Mouse (Mus musculus): ENCODE data around the gene Atxn2. TPM values are rescaled to one million over a fixed set of nuclear protein-coding genes. Genes with fewer than 3 reads are reported as not detected.
"Not testable (repeated sequence)": the region's sequence is repeated elsewhere in the genome, so short reads cannot be mapped to it uniquely, and the experiment has no call there.

Gene Atxn2
- polyA plus RNA-seq, 1 experiment from 2014 or later, result 89.1 TPM

- H3K4me1 ChIP-seq (replicated peaks), result peaks cover 28% of the 10 kb centered on the region
- no peak overlapping the region for H3K27ac ChIP-seq (replicated peaks)
- under 1% methylated on average over 33 of the region's 33 CpGs for whole genome bisulfite sequencing
- H3K36me3 ChIP-seq, result no peaks in the 10 kb centered on the region
- H3K9ac ChIP-seq, result peak overlapping the region; percentile 55
- peaks cover 69% of the 10 kb centered on the region for H3K27me3 ChIP-seq
- peak overlapping the region; percentile 39 for H3K4me3 ChIP-seq
- H3K4me2 ChIP-seq, result peak overlapping the region; percentile 60
- peak; percentile 54 for ATAC-seq (ENCODE audit: low read depth)
- H3K9me3 ChIP-seq, result no peaks in the 10 kb centered on the region
Observed at GRCm38 (mm10) chr5:121842665-121843118, 131.6 kb downstream of the Atxn2 start.

- Histone ChIP-seq H3K9ac (no peak overlapping the region), H3K27ac (replicated peaks) (no peak overlapping the region), H3K4me3 (peak overlapping the region; percentile 39), H3K36me3 (no peaks in the 10 kb centered on the region), H3K4me1 (replicated peaks) (peaks cover 28% of the 10 kb centered on the region), H3K9me3 (no peaks in the 10 kb centered on the region), H3K27me3 (peaks cover 63% of the 10 kb centered on the region), H3K4me2 (peak overlapping the region; percentile 60)
- ATAC-seq (ENCODE audit: low read depth), result no peak
- WGBS, result 16% methylated on average over 17 of the region's 17 CpGs
Observed at GRCm38 (mm10) chr5:121843138-121843905, 132.2 kb downstream of the Atxn2 start.

GRCm38 (mm10) chr5:121845361-121845760 is 134.2 kb downstream of the Atxn2 start:
- 27% methylated on average over 4 of the region's 4 CpGs for WGBS
- no peak overlapping the region for H3K27ac ChIP-seq (replicated peaks)
- H3K27me3 ChIP-seq, result peaks cover 45% of the 10 kb centered on the region
- H3K4me3 ChIP-seq, result no peak overlapping the region
- no peaks in the 10 kb centered on the region for H3K9me3 ChIP-seq
- no peak overlapping the region for H3K4me2 ChIP-seq
- no peak for ATAC-seq (ENCODE audit: low read depth)
- no peak overlapping the region for H3K9ac ChIP-seq
- H3K36me3 ChIP-seq, result no peaks in the 10 kb centered on the region
- H3K4me1 ChIP-seq (replicated peaks), result peaks cover 31% of the 10 kb centered on the region

- ATAC-seq (ENCODE audit: low read depth), result no peak
- Histone ChIP-seq H3K27ac (replicated peaks) (no peak overlapping the region), H3K36me3 (0 out of 2 replicates have a peak, but pooled peaks cover under 1% of the 10 kb centered on the region), H3K9me3 (no peaks in the 10 kb centered on the region), H3K4me1 (replicated peaks) (peaks cover 40% of the 10 kb centered on the region), H3K4me2 (no peak overlapping the region), H3K4me3 (no peak overlapping the region), H3K9ac (no peak overlapping the region), H3K27me3 (peaks cover 39% of the 10 kb centered on the region)
- WGBS, result 81% methylated on average over 11 of the region's 11 CpGs
Observed at GRCm38 (mm10) chr5:121846322-121846721, 135.2 kb downstream of the Atxn2 start.

GRCm38 (mm10) chr5:121847269-121847668 is 136.1 kb downstream of the Atxn2 start:
- Histone ChIP-seq H3K27me3 (peaks cover 29% of the 10 kb centered on the region), H3K4me1 (replicated peaks) (peaks cover 42% of the 10 kb centered on the region), H3K36me3 (peaks cover 10% of the 10 kb centered on the region)
- WGBS, result 85% methylated on average over 3 of the region's 3 CpGs
- not testable (repeated sequence) for ATAC-seq (ENCODE audit: low read depth); H3K4me3 ChIP-seq; H3K27ac ChIP-seq (replicated peaks); H3K9ac ChIP-seq; H3K9me3 ChIP-seq; H3K4me2 ChIP-seq

GRCm38 (mm10) chr5:121848035-121848519 is 136.9 kb downstream of the Atxn2 start:
- peaks cover 36% of the 10 kb centered on the region for H3K4me1 ChIP-seq (replicated peaks)
- peaks cover 18% of the 10 kb centered on the region for H3K36me3 ChIP-seq
- WGBS, result under 1% methylated on average over 17 of the region's 17 CpGs
- peak overlapping the region; percentile 85 for H3K4me3 ChIP-seq
- peak overlapping the region; percentile 87 for H3K9ac ChIP-seq
- H3K9me3 ChIP-seq, result no peaks in the 10 kb centered on the region
- ATAC-seq (ENCODE audit: low read depth), result peak; percentile 19; the same call in 1 of the 2 replicates
- H3K27me3 ChIP-seq, result peaks cover 25% of the 10 kb centered on the region
- H3K4me2 ChIP-seq, result peak overlapping the region; percentile 72
- H3K27ac ChIP-seq (replicated peaks), result peak overlapping the region; percentile 57

GRCm38 (mm10) chr5:121848743-121849142 is 137.6 kb downstream of the Atxn2 start, which contains the start of gene Pheta1:
Gene Pheta1 (plus strand): TSS chr5:121848984.
- Histone ChIP-seq H3K27ac (replicated peaks) (peak within 1 kb of the TSS; percentile 67), H3K27me3 (peaks cover 18% of the 10 kb centered on the region), H3K4me2 (peak within 1 kb of the TSS; percentile 72), H3K9me3 (no peaks in the 10 kb centered on the region), H3K9ac (peak within 1 kb of the TSS; percentile 87), H3K36me3 (peaks cover 25% of the 10 kb centered on the region), H3K4me3 (peak within 1 kb of the TSS; percentile 85), H3K4me1 (replicated peaks) (peaks cover 37% of the 10 kb centered on the region)
- WGBS, result under 1% methylated on average over 35 of the region's 42 CpGs
- peak; percentile 89 for ATAC-seq (ENCODE audit: low read depth)

GRCm38 (mm10) chr5:121849478-121850349 is 138.6 kb downstream of the Atxn2 start:
- 38% methylated on average over 20 of the region's 20 CpGs for whole genome bisulfite sequencing

GRCm38 (mm10) chr5:121853368-121854051 is 142.4 kb downstream of the Atxn2 start:
- no peaks in the 10 kb centered on the region for H3K27me3 ChIP-seq
- no peak overlapping the region for H3K4me3 ChIP-seq
- H3K9ac ChIP-seq, result no peak overlapping the region
- peaks cover 35% of the 10 kb centered on the region for H3K4me1 ChIP-seq (replicated peaks)
- ATAC-seq (ENCODE audit: low read depth), result no peak
- peaks cover 44% of the 10 kb centered on the region for H3K36me3 ChIP-seq
- H3K4me2 ChIP-seq, result no peak overlapping the region
- H3K27ac ChIP-seq (replicated peaks), result peak overlapping the region; percentile 18; the same call in 1 of the 2 replicates
- WGBS, result 77% methylated on average over 9 of the region's 9 CpGs
- no peaks in the 10 kb centered on the region for H3K9me3 ChIP-seq

More at GRCm38 (mm10) chr5:121849478-121850349, 138.6 kb downstream of the Atxn2 start:
- H3K36me3 ChIP-seq, result peaks cover 31% of the 10 kb centered on the region
- H3K4me3 ChIP-seq, result peak overlapping the region; percentile 85
- H3K4me2 ChIP-seq, result peak overlapping the region; percentile 72
- H3K27me3 ChIP-seq, result peaks cover 9% of the 10 kb centered on the region; the same call in 1 of the 2 replicates
- H3K4me1 ChIP-seq (replicated peaks), result peaks cover 43% of the 10 kb centered on the region
- H3K9me3 ChIP-seq, result no peaks in the 10 kb centered on the region
- H3K27ac ChIP-seq (replicated peaks), result peak overlapping the region; percentile 15; the same call in 1 of the 2 replicates
- H3K9ac ChIP-seq, result peak overlapping the region; percentile 87
- no peak for ATAC-seq (ENCODE audit: low read depth)

GRCm38 (mm10) chr5:121854768-121855167 is 143.6 kb downstream of the Atxn2 start:
- H3K36me3 ChIP-seq, result peaks cover 50% of the 10 kb centered on the region
- H3K27ac ChIP-seq (replicated peaks), result no peak overlapping the region
- no peak overlapping the region for H3K4me2 ChIP-seq
- no peaks in the 10 kb centered on the region for H3K27me3 ChIP-seq
- no peak overlapping the region for H3K9ac ChIP-seq
- H3K4me1 ChIP-seq (replicated peaks), result peaks cover 31% of the 10 kb centered on the region
- ATAC-seq (ENCODE audit: low read depth), result no peak
- H3K4me3 ChIP-seq, result no peak overlapping the region
- 77% methylated on average over 10 of the region's 10 CpGs for WGBS
- no peaks in the 10 kb centered on the region for H3K9me3 ChIP-seq

GRCm38 (mm10) chr5:121856740-121857139 is 145.6 kb downstream of the Atxn2 start:
- Histone ChIP-seq H3K9me3 (peaks cover 7% of the 10 kb centered on the region; the same call in 1 of the 2 replicates), H3K4me1 (replicated peaks) (peaks cover 11% of the 10 kb centered on the region), H3K9ac (no peak overlapping the region), H3K27me3 (no peaks in the 10 kb centered on the region), H3K4me3 (no peak overlapping the region), H3K36me3 (peaks cover 64% of the 10 kb centered on the region), H3K4me2 (no peak overlapping the region), H3K27ac (replicated peaks) (no peak overlapping the region)
- WGBS, result 85% methylated on average over 11 of the region's 11 CpGs
- no peak for ATAC-seq (ENCODE audit: low read depth)

All from neural tube, embryonic 13.5 days (tissue).